9 mouse cellular contexts compared by ENCODE assay signal in genomic region chr15:9120081-9120480, GRCm38 (mm10). TPM values are rescaled to one million over a fixed set of nuclear protein-coding genes. Genes with fewer than 3 reads are reported as not detected.
DNase-seq lines count a peak whose midpoint lies in the region; TF ChIP-seq lines count a peak whose summit lies in the region.
"Had no signal": no experiment of that assay in that cellular context is flagged by ENCODE, and none has a peak within 500 bp of the region (broad histone marks: within the 10 kb centered on the region; RNA-seq: fewer than 3 reads in every experiment).

No protein-coding gene starts in this region.

- intact Hi-C loops in left cerebral cortex, adult 2 months (cut with DNase I): no loop called here

- H3K4me1 ChIP-seq in midbrain, embryonic 10.5 days: no peaks in the 10 kb centered on the region

- 98% methylated on average over 2 of the region's 2 CpGs for WGBS in midbrain, embryonic 10.5 days

- no peaks in the 10 kb centered on the region for H3K27me3 ChIP-seq in midbrain, embryonic 10.5 days (ENCODE audit: low read depth, poor library complexity, severe bottlenecking)
- H3K27me3 ChIP-seq in splenic B cell, adult 2 months (ENCODE audit: control insufficient read depth, insufficient read depth, low read length, poor library complexity, severe bottlenecking): no peaks in the 10 kb centered on the region
- H3K27me3 ChIP-seq: liver, embryonic 13.5 days had no signal

- TF ChIP-seq CTCF in left cerebral cortex, adult 2 months (IDR thresholded peaks at IDR 0.05): peak; percentile 100

- H3K9me3 ChIP-seq in midbrain, embryonic 10.5 days (replicated peaks): no peaks in the 10 kb centered on the region
- H3K9me3 ChIP-seq: liver, embryonic 13.5 days had no signal

- H3K27ac ChIP-seq in left cerebral cortex, adult 2 months: no peak overlapping the region
- H3K27ac ChIP-seq in midbrain, embryonic 10.5 days (replicated peaks): no peak overlapping the region
- H3K27ac ChIP-seq: liver, embryonic 13.5 days had no signal

- H3K4me3 ChIP-seq in left cerebral cortex, adult 2 months: no peak overlapping the region
- no peak overlapping the region for H3K4me3 ChIP-seq in midbrain, embryonic 10.5 days
- H3K4me3 ChIP-seq: liver, embryonic 13.5 days had no signal

- DNase-seq in left cerebral cortex, adult 2 months (ENCODE audit: extremely low spot score in 1 of 2, low spot score in 2 of 2): peak; percentile 42 to 43
- DNase-seq in left cerebral cortex, adult 11 months (ENCODE audit: low spot score): no peak
- peak; percentile 75 for DNase-seq in ZHBTc4 (ENCODE audit: low read depth, low spot score)
- DNase-seq in cerebellum, postnatal 36 days: peak; percentile 41 to 46
- peak; percentile 59 for DNase-seq in heart, postnatal 4 days
- DNase-seq in layer of hippocampus, postnatal 14 days (ENCODE audit: low spot score in 2 of 2): peak; percentile 43 to 59
- DNase-seq in midbrain, embryonic 10.5 days (ENCODE audit: low spot score): peak; percentile 49
- DNase-seq in splenic B cell, adult 2 months (ENCODE audit: low read depth, low spot score): peak; percentile 67
- DNase-seq: liver, embryonic 13.5 days had no signal

- H3K36me3 ChIP-seq in midbrain, embryonic 10.5 days: peaks cover 100% of the 10 kb centered on the region
- peaks cover 4% of the 10 kb centered on the region; the same call in 1 of the 2 replicates for H3K36me3 ChIP-seq in splenic B cell, adult 2 months (ENCODE audit: control insufficient read depth, insufficient read depth, low read length, poor library complexity, severe bottlenecking)

RNA-seq across cellular contexts. Expression of gene Lmbrd2, which starts 20.3 kb away (rescaled TPM):
- 10 to 100 TPM; 64.0 to 72.3 TPM for total RNA-seq in left cerebral cortex, adult 2 months (2021)
- total RNA-seq in heart, postnatal 4 days (2021): 10 to 100 TPM; 17.4 to 18.0 TPM
- 10 to 100 TPM; 56.1 to 57.0 TPM for total RNA-seq in layer of hippocampus, postnatal 14 days (2021)
- polyA plus RNA-seq in midbrain, embryonic 10.5 days (2016; fragmentation: Nextera tagmentation; extraction: Ambion mirVana): 1.9 and 2.2 TPM in 2 replicates

RNA-seq across cellular contexts. Expression of gene Skp2, which starts 35.1 kb away (rescaled TPM):
- total RNA-seq in left cerebral cortex, adult 2 months (2021): 1 to 10 TPM; 5.0 to 5.5 TPM
- 1 to 10 TPM; 9.3 to 9.9 TPM for total RNA-seq in heart, postnatal 4 days (2021)
- total RNA-seq in layer of hippocampus, postnatal 14 days (2021): 1 to 10 TPM; 4.9 to 5.7 TPM
- 111 and 119 TPM in 2 replicates for polyA plus RNA-seq in midbrain, embryonic 10.5 days (2016; fragmentation: Nextera tagmentation; extraction: Ambion mirVana)

RNA-seq across cellular contexts. Expression of gene Nadk2, which starts 49.0 kb away (rescaled TPM):
- total RNA-seq in left cerebral cortex, adult 2 months (2021): 10 to 100 TPM; 46.4 to 49.9 TPM
- total RNA-seq in heart, postnatal 4 days (2021): 10 to 100 TPM; 48.8 to 50.5 TPM
- total RNA-seq in layer of hippocampus, postnatal 14 days (2021): 10 to 100 TPM; 51.6 to 51.7 TPM
- 31.8 and 36.1 TPM in 2 replicates for polyA plus RNA-seq in midbrain, embryonic 10.5 days (2016; fragmentation: Nextera tagmentation; extraction: Ambion mirVana)
